Mouse (Mus musculus): ENCODE data around the gene Bpifb9b.
"Not testable (repeated sequence)": the region's sequence is repeated elsewhere in the genome, so short reads cannot be mapped to it uniquely, and the experiment has no call there.

Gene Bpifb9b

GRCm38 (mm10) chr2:154306927-154307326, at the start of gene Bpifb9b:
Bpifb9b (plus strand) TSS chr2:154307227.
- DNase-seq: not testable (repeated sequence)

GRCm38 (mm10) chr2:154257554-154257953, 49.5 kb upstream of the Bpifb9b start, which contains the start of gene Bpifb9a:
Bpifb9a (plus strand) TSS chr2:154257854.
- DNase-seq: not testable (repeated sequence)

DNA sequence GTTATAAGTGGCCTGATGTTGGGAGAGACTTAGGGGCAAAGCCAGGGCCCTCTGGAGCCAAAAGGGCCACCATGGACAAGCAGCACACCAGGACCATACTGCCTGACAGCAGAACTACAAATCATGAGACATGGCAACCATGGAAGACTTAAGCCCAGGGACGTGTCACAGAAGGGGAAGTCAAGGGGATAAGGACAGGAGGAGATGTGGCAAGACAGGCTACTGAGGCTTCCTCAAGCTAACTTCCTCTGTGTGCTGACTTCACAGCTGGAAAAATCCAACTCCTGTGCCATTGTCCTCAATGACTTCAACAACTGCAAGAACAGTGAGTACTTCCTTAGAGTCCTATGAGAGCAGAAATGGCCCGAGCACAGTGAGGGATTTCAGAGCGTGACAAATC, 42.6 kb upstream of the Bpifb9b start:
- not testable (repeated sequence) for DNase-seq

- DNase-seq: not testable (repeated sequence)
These were observed 15.2 kb upstream of the Bpifb9b start for GRCm38 (mm10) chr2:154291866-154292265.

DNA sequence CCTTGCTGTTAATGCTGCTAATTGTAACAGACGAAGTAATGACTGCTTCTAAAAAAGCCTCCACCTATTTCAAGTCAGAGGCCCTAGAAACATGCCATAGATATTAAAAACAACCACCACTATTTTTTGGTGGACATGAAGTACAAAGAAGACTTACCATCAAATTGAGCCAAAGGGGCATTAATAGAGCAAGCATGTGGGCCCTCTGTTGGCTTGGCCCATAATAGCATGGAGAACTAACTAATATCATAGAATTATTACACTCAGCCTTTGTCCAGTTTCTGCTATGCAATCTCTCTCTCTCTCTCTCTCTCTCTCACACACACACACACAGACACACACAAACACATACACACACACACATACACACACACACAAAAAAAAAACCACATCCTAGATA, 14.2 kb upstream of the Bpifb9b start:
- DNase-seq: no peak

DNA sequence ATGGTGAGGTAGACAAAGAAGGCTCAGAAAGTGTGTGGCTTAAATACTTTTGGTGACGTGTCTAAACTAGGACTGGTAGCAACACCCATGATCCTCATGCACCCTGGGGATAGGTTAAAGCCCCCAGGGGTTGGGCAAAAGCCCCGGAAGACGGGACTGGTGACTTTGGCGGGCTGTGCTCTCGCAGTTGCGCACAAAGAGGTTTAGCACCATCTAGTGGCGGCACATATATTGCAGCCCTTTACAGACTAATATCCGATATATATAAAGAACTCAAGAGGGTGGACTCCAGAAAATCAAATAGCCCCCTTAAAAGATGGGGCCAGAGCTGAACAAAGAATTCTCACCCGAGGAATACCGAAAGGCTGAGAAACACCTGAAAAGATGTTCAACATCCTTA, 12.3 kb upstream of the Bpifb9b start:
- DNase-seq: peak; percentile 12

DNA sequence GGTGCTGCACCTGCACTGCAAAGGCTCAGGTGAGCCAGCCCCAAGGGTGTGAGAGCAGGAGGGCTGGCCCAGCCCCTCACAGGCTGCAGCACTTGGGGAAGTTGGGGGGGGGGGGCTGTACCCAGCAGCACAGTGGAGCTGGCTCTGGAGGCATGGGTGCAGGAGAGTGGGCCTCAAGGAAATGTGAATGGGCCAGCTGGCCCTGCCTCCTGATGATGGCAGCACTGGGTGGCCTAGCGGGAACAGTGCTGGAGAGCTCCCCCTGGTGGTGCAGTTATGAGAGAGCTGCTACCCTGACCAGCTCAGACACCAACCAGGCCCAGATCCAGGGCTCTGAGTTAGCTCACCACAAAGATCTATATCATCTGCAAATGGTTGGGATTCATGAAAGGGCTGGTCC, 6.5 kb upstream of the Bpifb9b start:
- peak; percentile 35 for DNase-seq

- DNase-seq: no peak
These were observed 5.3 kb upstream of the Bpifb9b start for GRCm38 (mm10) chr2:154301763-154302162.

GRCm38 (mm10) chr2:154304604-154305003, 2.4 kb upstream of the Bpifb9b start:
- not testable (repeated sequence) for DNase-seq

GRCm38 (mm10) chr2:154313771-154314170, 6.7 kb downstream of the Bpifb9b start:
- not testable (repeated sequence) for DNase-seq

- DNase-seq: no peak
These were observed 19.8 kb downstream of the Bpifb9b start for GRCm38 (mm10) chr2:154326852-154327251.

DNA sequence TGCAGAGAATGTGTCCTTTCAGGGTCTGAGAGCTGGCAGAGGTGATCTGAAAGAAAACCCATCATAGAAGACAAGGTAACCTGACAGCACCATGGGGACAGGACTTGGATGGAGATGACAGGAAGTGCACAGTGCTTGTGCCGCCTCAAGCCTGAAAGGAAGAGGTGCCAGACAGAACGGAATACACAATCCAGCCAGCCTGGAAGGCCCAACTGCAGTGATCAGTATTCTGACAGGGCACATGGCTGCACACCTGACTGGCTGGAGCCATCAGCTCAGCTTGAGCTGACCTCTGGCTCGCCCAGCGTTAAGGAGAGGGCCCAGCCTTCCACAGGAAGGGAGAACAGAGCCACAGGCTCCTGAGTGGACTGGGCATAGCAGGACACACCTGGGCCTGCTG, 28.5 kb downstream of the Bpifb9b start:
- no peak for DNase-seq

DNA sequence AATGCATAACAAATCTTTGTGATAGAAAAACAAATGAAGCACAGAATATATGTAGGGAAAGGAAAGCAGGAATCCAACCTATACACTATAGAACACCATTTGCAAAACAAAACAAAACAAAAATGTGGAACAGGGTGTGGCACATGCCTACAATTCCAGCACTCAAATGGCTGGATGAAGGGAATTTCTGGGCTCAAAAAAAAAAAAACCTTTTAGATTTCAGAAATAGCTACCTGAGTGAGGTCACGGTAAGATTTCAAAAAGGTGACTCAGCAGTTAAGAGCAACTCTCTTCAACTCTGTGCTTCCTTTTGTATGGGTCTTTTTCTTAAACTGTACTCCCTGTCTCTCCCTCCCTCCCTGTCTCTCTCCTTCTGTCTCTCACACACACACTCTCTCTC, 31.1 kb downstream of the Bpifb9b start:
- DNase-seq: no peak

GRCm38 (mm10) chr2:154339356-154339755, 32.3 kb downstream of the Bpifb9b start:
- DNase-seq: no peak

DNA sequence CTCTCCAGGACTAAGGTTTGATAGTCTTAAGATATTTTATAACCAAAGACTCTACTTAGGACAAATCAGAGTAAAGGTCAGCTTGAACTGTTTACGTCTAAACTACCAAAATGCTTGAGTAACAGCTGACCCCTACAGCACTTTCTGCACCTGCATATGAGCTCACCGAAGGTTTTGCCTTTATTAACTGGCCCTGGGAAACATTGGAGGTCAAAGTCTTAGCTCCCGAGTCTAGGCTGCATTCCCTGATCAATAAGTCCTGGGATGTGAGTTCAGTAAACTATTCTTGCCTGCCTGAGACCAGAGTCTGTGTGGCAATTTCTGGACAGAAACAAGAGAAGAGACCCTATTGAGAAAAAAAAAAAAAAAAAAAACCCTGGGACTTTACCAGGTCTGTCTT, 41.1 kb downstream of the Bpifb9b start:
- DNase-seq: no peak

DNA sequence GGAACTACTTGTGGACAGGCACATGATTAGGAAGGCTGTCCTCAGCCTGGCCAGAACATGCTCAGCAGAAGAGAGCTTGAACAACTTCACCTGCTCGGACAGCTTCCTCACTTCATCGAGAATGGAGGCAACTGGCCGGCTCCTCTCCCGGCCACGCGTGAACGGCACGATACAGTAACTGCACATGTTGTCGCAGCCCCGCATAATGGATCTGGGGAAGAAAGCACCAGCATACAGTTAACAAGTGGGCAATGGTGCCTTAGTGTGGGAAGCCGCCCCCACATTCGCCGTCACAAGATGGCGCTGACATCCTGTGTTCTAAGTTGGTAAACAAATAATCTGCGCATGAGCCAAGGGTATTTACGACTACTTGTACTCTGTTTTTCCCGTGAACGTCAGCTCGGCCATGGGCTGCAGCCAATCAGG, 47.0 kb downstream of the Bpifb9b start:
- not testable (repeated sequence) for DNase-seq

- DNase-seq: no peak
These were observed 60.5 kb downstream of the Bpifb9b start for GRCm38 (mm10) chr2:154367510-154367909.

Measured in right cerebral cortex, postnatal 25 days (tissue).